Mouse (Mus musculus) stomach, postnatal 0 days (tissue): ENCODE data around the gene Itprip.

ENCODE experiments used
- CTCF ChIP-seq: IDR thresholded peaks from 2 replicates; pipeline ENCODE4 v1.5.1; 2016; ENCODE audit warnings: antibody characterized with exemption, low read depth, mild to moderate bottlenecking, moderate library complexity
- EP300 ChIP-seq: optimal IDR thresholded peaks from 2 replicates; pipeline ENCODE3; 2016; ENCODE audit warnings: antibody characterized with exemption

GRCm38 (mm10) chr19:47890489-47891130 is 28.5 kb downstream of the Itprip start:
- TF ChIP-seq CTCF (no peak), EP300 (no peak)
